Mouse (Mus musculus) embryonic fibroblast, embryonic 13.5 days (primary cell): Measurements from ENCODE around the gene Masp2.

Source experiments
- CTCF ChIP-seq: IDR thresholded peaks from 2 replicates; pipeline ENCODE4 v1.5.1; 2011; ENCODE audit warnings: mild to moderate bottlenecking, control low read depth, low read length, moderate library complexity, borderline replicate concordance; ENCODE audit not compliant: insufficient read depth
- POLR2A ChIP-seq: IDR thresholded peaks from 2 replicates; pipeline ENCODE4 v1.6.1; 2011; ENCODE audit warnings: low read depth, mild to moderate bottlenecking, control low read depth, low read length, moderate library complexity

GRCm38 (mm10) chr4:148570693-148571295, 31.6 kb upstream of the Masp2 start:
- TF ChIP-seq CTCF: no peak
- TF ChIP-seq POLR2A: no peak
